Mouse (Mus musculus) stomach, embryonic 16.5 days (tissue): ENCODE data around the gene 1110002E22Rik. TPM values are rescaled to one million over a fixed set of nuclear protein-coding genes. Genes with fewer than 3 reads are reported as not detected.
A peak's percentile ranks its signal among the peaks of the same experiment; 100 is the strongest.

ENCODE experiments used
- ATAC-seq: fragments of 200-750 bp; cut with Nextera tagmentation; 2 replicates; pipeline ENCODE4 v1.8.0; 2017; ENCODE audit warnings: moderate number of reproducible peaks, moderate TSS enrichment; ENCODE audit not compliant: insufficient read depth, low FRiP score
- H3K27ac ChIP-seq: fragments of 300-500 bp; sonication (generic); 2 replicates; pipeline ENCODE4 v1.5.1; 2014; ENCODE audit warnings: low read length
- H3K27me3 ChIP-seq: fragments of 300-500 bp; sonication (generic); 2 replicates; pipeline ENCODE4 v1.6.1; 2014; ENCODE audit warnings: low read length, control low read depth, mixed read lengths; ENCODE audit not compliant: control insufficient read depth, insufficient read depth
- H3K36me3 ChIP-seq: fragments of 300-500 bp; sonication (generic); 2 replicates; pipeline ENCODE4 v1.6.1; 2014; ENCODE audit warnings: low read length; ENCODE audit not compliant: control insufficient read depth, insufficient read depth
- H3K4me1 ChIP-seq: fragments of 300-500 bp; sonication (generic); 2 replicates; pipeline ENCODE4 v1.6.1; 2014; ENCODE audit warnings: low read length, control low read depth, mixed read lengths; ENCODE audit not compliant: control insufficient read depth, insufficient read depth
- H3K4me2 ChIP-seq: fragments of 300-500 bp; sonication (generic); 2 replicates; pipeline ENCODE4 v1.6.1; 2014; ENCODE audit warnings: low read depth, low read length, mixed read lengths
- H3K4me3 ChIP-seq: fragments of 300-500 bp; sonication (generic); replicated peaks from 2 replicates; pipeline ENCODE4 v1.5.1; 2014; ENCODE audit warnings: mild to moderate bottlenecking, low read length
- H3K9ac ChIP-seq: fragments of 300-500 bp; sonication (generic); 2 replicates; pipeline ENCODE4 v1.6.1; 2014; ENCODE audit warnings: low read length
- H3K9me3 ChIP-seq: fragments of 300-500 bp; sonication (generic); replicated peaks from 2 replicates; pipeline ENCODE4 v1.6.1; 2016; ENCODE audit warnings: low read length, control low read depth; ENCODE audit not compliant: control insufficient read depth
- WGBS: fragments of 180-500 bp; shearing (Covaris S2); extraction: QIAGEN DNeasy Blood & Tissue Kit; methylation state at CpG from one replicate; pipeline ENCODE4 v1.1.7; 2014; 5-methylcytosine and 5-hydroxymethylcytosine counted together
- polyA plus RNA-seq: library from polyadenylated mRNA; unstranded; fragments of >200 nt; fragmentation: Nextera tagmentation; extraction: Ambion mirVana; gene quantifications from 2 replicates; pipeline ENCODE4 v1.2.1, GENCODE M21; 2015

The 1110002E22Rik gene
- polyA plus RNA-seq, 1 experiment from 2014 or later, result 1.4 TPM

DNA sequence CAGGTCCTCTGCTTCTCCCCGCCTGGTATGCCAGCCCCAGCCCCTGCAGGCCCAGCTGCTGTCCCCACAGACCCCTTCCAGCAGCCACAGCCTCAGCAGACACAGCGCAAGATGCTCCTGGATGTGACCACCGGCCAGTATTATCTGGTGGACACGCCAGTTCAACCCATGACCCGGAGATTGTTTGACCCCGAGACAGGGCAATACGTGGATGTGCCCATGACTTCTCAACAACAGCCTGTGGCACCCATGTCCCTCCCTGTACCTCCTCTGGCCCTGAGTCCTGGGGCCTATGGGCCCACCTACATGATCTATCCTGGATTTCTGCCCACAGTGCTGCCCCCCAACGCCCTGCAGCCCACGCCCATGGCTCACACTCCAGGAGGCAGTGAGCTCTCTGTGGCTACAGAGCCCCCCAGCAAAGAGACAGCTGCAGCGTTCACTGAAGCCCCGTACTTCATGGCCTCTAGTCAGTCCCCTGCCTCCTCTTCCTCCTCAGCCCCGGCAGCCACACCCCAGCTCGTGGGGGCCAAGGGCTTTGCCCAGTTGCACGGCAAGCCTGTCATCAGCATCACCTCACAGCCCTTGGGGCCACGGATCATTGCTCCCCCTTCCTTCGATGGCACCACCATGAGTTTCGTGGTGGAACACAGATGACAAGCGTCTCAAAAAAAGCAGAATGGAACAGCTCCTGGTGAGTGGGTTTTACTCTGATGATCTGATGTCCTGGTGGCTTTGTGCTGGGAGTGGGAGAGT lies 5.1 kb downstream of the 1110002E22Rik start:
- H3K36me3 ChIP-seq, result no peaks in the 10 kb centered on the region
- 76% methylated on average over 18 of the region's 18 CpGs for WGBS
- H3K27ac ChIP-seq, result no peak overlapping the region

DNA sequence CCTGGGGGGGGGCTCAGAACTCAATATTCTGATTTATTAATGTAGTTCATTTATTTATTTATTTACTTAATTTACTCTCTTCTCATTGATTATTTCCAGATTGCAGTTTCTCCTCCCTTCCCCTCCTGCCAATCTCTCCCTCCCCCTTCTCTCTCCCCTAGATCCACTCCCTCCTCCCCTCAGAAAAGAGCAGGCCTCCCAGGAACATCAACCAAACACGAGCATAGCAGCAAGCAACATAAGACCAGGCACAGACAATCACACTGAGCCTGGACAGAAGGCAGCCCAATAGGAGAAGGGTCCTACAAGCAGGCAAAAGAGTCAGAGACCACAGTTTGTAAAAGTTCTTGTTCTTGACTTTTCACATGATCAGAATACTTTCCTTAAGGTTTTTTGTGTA lies 6.2 kb downstream of the 1110002E22Rik start:
- no peaks in the 10 kb centered on the region for H3K27me3 ChIP-seq

More for the DNA sequence above, 5.1 kb downstream of the 1110002E22Rik start:
- no peak overlapping the region for H3K4me2 ChIP-seq
- no peak overlapping the region for H3K4me3 ChIP-seq
- no peak for ATAC-seq
- H3K4me1 ChIP-seq, result peaks cover 3% of the 10 kb centered on the region; the same call in 1 of the 2 replicates
- H3K27me3 ChIP-seq, result no peaks in the 10 kb centered on the region; the same call in 1 of the 2 replicates
- no peak overlapping the region for H3K9ac ChIP-seq
- H3K9me3 ChIP-seq, result no peaks in the 10 kb centered on the region

DNA sequence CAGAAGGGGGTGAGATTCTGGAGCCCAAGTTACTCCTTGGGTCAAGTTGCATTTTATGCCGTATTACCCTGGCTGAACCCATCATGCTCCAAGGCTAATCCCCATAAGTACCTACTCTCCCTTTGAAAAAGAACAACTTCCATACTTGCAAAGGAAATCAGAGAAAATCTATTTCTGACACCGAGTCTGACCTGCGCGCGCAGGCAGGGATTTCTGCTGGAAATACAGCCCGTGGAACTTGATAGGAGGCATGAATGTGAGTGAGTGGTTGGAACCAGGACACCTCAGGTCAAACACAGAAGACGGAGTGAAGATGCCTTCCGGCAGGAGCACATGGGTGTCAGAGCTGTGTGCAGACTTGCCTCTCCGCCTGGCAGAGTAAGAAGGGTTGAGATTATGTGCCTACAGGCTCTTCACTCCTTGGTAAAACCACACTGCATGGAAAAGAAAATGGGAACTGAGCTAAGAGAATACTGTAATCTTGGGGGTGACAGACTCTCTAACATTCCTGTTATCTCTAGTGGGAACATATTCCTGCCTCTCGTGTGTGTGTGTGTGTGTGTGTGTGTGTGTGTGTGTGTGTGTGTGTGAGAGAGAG lies 6.7 kb downstream of the 1110002E22Rik start:
- Histone ChIP-seq H3K9ac (no peak overlapping the region), H3K9me3 (no peaks in the 10 kb centered on the region), H3K4me3 (no peak overlapping the region), H3K36me3 (no peaks in the 10 kb centered on the region), H3K4me1 (0 out of 2 replicates have a peak, but pooled peaks cover 3% of the 10 kb centered on the region), H3K4me2 (no peak overlapping the region), H3K27ac (no peak overlapping the region), H3K27me3 (no peaks in the 10 kb centered on the region)
- no peak for ATAC-seq
- WGBS, result 74% methylated on average over 10 of the region's 10 CpGs

More for the DNA sequence above, 6.2 kb downstream of the 1110002E22Rik start:
- no peaks in the 10 kb centered on the region for H3K9me3 ChIP-seq
- ATAC-seq, result no peak
- H3K27ac ChIP-seq, result no peak overlapping the region
- 0 out of 2 replicates have a peak, but pooled peaks cover 3% of the 10 kb centered on the region for H3K4me1 ChIP-seq
- 15% methylated on average over 1 of the region's 1 CpGs for WGBS
- no peak overlapping the region for H3K9ac ChIP-seq
- H3K36me3 ChIP-seq, result no peaks in the 10 kb centered on the region
- H3K4me2 ChIP-seq, result no peak overlapping the region
- no peak overlapping the region for H3K4me3 ChIP-seq

GRCm38 (mm10) chr3:138074214-138074613 lies 9.4 kb downstream of the 1110002E22Rik start:
- Histone ChIP-seq H3K4me1 (0 out of 2 replicates have a peak, but pooled peaks cover 3% of the 10 kb centered on the region), H3K27ac (no peak overlapping the region), H3K4me2 (no peak overlapping the region), H3K9me3 (no peaks in the 10 kb centered on the region), H3K9ac (no peak overlapping the region), H3K4me3 (no peak overlapping the region), H3K36me3 (no peaks in the 10 kb centered on the region), H3K27me3 (no peaks in the 10 kb centered on the region)
- ATAC-seq, result no peak
- 83% methylated on average over 1 of the region's 1 CpGs for WGBS

- 0 out of 2 replicates have a peak, but pooled peaks cover 3% of the 10 kb centered on the region for H3K4me1 ChIP-seq
Observed at GRCm38 (mm10) chr3:138075209-138075608, 10.4 kb downstream of the 1110002E22Rik start.

GRCm38 (mm10) chr3:138077476-138078340 lies 12.9 kb downstream of the 1110002E22Rik start:
- no peaks in the 10 kb centered on the region for H3K9me3 ChIP-seq
- ATAC-seq, result no peak
- WGBS, result 67% methylated on average over 11 of the region's 11 CpGs
- no peaks in the 10 kb centered on the region for H3K27me3 ChIP-seq
- H3K4me3 ChIP-seq, result no peak overlapping the region
- H3K27ac ChIP-seq, result no peak overlapping the region
- no peaks in the 10 kb centered on the region for H3K36me3 ChIP-seq
- H3K4me2 ChIP-seq, result no peak overlapping the region
- no peak overlapping the region for H3K9ac ChIP-seq
- peaks cover 3% of the 10 kb centered on the region; the same call in 1 of the 2 replicates for H3K4me1 ChIP-seq

More at GRCm38 (mm10) chr3:138075209-138075608, 10.4 kb downstream of the 1110002E22Rik start:
- H3K4me2 ChIP-seq, result no peak overlapping the region
- H3K9me3 ChIP-seq, result no peaks in the 10 kb centered on the region
- H3K27me3 ChIP-seq, result no peaks in the 10 kb centered on the region
- WGBS, result 57% methylated on average over 8 of the region's 8 CpGs
- H3K4me3 ChIP-seq, result no peak overlapping the region
- H3K9ac ChIP-seq, result no peak overlapping the region
- peak; percentile 60; the same call in 1 of the 2 replicates for ATAC-seq
- no peak overlapping the region for H3K27ac ChIP-seq
- no peaks in the 10 kb centered on the region for H3K36me3 ChIP-seq

GRCm38 (mm10) chr3:138078701-138079100 lies 13.8 kb downstream of the 1110002E22Rik start:
- WGBS, result 32% methylated on average over 1 of the region's 1 CpGs
- Histone ChIP-seq H3K36me3 (no peaks in the 10 kb centered on the region), H3K4me2 (no peak overlapping the region)

DNA sequence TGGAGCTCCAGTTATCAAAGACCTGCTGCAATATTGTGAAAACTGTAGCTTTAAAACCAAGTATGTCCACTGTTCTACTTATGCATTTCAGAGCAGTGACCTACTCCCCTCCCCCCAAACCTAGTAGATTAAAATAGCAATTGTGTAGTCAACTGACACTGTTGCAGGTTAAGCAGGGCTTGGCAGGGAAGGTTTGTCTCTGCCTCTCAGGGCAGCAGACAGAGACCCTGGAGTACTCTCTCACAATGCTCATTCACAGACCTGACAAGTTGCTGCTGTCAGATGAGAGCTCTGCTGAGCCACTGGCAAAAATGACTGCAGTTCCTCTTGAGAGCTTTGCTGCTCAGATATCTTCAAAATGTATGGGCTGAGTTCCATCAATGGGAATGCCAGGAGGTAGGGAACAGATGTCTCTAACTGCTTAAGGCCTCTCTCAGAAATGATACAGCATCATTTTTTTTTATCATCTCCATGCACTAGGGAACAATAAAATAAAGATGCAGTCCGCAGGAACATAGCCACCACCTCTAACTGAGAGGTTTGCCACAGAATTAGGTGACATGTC lies 18.3 kb downstream of the 1110002E22Rik start:
- ATAC-seq, result no peak
- no peaks in the 10 kb centered on the region for H3K9me3 ChIP-seq
- no peaks in the 10 kb centered on the region for H3K36me3 ChIP-seq
- H3K9ac ChIP-seq, result no peak overlapping the region
- H3K4me3 ChIP-seq, result no peak overlapping the region
- H3K4me1 ChIP-seq, result no peaks in the 10 kb centered on the region; the same call in 1 of the 2 replicates
- H3K4me2 ChIP-seq, result no peak overlapping the region
- H3K27me3 ChIP-seq, result no peaks in the 10 kb centered on the region
- WGBS, result 89% methylated on average over 1 of the region's 1 CpGs
- no peak overlapping the region for H3K27ac ChIP-seq

More at GRCm38 (mm10) chr3:138078701-138079100, 13.8 kb downstream of the 1110002E22Rik start:
- no peaks in the 10 kb centered on the region for H3K27me3 ChIP-seq
- H3K9ac ChIP-seq, result no peak overlapping the region
- H3K4me1 ChIP-seq, result peaks cover 3% of the 10 kb centered on the region; the same call in 1 of the 2 replicates
- no peak for ATAC-seq
- H3K27ac ChIP-seq, result no peak overlapping the region
- no peak overlapping the region for H3K4me3 ChIP-seq
- no peaks in the 10 kb centered on the region for H3K9me3 ChIP-seq
